Mouse (Mus musculus): ENCODE measurements around the gene Cdc42se2. TPM values are rescaled to one million over a fixed set of nuclear protein-coding genes. Genes with fewer than 3 reads are reported as not detected.

Cdc42se2 gene
- total RNA-seq, 2 experiments from 2014 or later: 13.8 to 14.3 TPM

DNA sequence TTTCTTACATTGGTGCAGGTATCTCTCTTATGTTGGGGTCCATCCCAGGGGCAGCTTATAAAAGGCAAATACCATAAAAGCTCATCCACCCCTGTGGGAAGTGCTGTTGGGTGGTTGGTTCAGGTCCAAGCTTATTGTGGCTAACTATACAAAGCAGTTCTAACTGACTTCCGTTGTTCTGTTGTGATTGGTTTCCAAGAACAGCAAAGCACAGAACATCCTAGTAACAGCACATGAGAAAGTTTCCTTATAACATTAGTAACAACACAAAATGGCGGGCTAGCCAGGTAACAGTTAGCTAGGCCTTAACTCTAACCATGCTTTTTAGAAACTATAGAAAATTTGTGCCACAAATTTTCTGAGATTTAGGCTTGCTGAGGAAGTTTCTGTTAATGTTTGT, 79.3 kb downstream of the Cdc42se2 start:
- DNase-seq: no peak

DNA sequence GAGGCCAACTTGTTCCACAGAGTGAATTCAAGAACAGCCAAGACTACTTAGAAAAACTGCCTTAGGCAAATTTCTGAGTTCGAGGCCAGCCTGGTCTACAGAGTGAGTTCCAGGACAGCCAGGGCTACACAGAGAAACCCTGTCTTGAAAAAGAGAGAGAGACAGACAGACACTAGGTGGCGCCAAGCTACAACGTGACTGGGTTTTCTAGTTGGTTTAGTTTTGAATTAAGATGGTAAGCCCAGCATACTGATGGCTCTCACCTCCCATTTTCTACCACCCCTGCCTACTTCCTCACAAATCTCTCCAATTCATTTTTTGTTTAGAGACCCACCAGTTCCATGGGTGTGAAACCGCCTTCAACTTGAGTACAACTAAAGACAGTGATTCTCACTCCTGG, 84.2 kb downstream of the Cdc42se2 start:
- peak; percentile 44 for DNase-seq

DNA sequence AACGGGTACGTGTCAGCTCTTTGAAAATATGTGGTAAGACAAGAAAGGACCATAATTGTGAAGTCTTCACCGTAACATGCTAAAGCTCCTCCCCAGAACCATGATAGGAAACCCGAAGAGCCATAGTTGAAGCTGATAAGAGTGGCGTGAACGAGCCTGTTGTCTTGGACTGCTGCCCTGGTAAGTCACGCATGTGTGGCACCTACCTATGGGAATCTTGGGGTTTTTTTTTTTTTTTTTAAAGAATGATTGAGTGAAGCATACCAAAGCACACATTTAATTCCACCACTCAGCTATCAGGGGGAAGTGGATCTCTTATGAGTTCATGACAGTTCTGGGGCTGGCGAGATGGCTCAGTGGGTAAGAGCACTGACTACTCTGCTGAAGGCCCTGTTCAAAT, 85.6 kb downstream of the Cdc42se2 start:
- no peak for DNase-seq

DNA sequence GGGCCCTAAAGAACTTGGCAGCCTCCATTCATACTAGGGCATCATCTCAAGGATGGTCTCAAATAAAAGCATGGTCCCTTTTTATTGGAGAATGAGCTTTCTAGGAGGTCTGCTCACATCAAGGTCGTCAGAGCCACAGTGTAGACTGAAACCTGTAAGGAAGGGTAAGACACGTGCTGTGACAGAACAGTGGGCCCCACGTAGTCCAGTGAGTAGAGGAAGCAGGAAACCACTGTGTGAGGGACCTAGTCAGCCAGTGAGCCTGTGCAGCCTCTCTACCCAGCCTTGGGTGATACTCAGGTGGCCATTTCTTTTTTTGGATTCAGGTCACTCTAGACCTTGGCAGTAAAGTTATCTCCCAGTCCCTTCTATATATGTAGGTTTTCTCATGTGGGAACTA, 87.5 kb downstream of the Cdc42se2 start:
- DNase-seq: no peak

DNA sequence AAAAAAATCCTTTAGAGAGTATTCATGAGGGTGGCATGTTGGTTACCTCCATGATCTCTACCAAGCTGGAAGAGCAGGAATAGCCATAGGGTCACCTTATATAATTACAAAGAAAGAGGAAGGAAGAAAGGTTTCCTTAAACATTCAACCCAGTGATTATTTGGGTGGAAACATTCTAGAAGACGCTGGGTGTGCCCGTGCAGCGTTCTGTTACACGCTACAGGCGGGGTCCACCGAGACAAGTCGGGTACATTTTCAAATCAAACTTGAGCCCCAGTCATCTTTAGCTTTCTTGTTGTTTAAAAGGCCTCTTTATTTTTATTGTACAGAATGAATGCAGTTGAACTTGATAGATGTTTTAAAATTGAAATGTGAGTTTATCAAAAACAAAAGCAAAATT, 88.8 kb downstream of the Cdc42se2 start:
- no peak for DNase-seq

DNA sequence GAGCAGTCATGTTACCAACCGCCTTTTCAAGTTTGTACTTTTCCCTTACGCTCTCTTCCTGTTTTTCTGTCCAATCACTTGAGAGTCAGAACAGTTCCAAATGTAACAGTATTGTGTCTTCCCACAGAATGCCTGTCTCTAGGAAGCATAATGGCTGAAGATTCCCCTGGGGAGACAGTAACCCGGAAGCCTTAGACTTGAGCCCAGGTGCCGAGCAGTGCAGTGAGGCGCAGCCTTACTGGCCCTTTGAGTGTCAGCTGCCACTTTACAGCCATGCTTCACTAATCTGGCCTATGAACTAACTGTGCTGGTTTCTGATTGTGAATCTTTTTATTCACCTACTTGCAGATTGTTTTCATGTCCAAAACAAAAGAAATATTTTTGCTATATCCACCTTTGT, 89.9 kb downstream of the Cdc42se2 start:
- DNase-seq: no peak

- DNase-seq: no peak
Measured at GRCm38 (mm10) chr11:54695951-54696350, 91.5 kb downstream of the Cdc42se2 start.

DNA sequence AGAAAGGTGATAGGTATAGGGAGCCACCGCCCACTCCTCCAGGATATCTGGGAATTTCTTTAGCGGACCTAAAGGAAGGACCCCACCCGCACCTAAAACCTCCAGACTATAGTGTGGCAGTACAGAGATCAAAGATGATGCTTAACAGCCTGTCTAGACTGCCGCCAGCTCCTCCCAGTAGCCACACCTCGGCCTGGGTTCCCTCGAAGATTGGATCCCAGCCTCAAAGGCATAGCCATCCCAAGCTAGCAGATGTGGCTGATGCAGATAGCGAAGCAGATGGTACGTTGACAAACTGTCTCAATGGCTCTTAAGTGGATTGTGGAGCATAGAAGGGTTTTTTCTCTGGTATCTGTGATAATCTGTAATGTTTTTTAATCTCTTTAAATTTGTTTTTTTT, 93.2 kb downstream of the Cdc42se2 start:
- no peak for DNase-seq

DNA sequence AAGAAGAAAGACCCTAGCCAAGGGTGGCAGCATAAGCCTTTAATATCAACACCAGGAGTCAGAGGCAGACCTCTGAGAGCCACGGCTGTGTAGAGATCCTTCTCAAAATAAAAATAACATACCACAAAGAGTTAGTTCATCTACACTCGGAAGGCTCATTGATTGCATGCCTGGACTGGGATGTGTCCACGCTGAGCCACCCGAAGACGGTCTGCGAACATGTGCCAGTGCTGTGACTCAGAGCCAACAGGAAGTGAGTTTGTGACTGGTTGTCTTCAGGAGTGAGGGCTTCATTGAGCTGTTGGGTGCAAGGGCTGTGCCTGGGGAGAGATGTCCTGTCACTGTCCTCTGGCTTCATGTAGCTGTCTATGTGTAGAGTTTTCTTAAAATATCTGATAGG, 93.8 kb downstream of the Cdc42se2 start:
- no peak for DNase-seq

DNA sequence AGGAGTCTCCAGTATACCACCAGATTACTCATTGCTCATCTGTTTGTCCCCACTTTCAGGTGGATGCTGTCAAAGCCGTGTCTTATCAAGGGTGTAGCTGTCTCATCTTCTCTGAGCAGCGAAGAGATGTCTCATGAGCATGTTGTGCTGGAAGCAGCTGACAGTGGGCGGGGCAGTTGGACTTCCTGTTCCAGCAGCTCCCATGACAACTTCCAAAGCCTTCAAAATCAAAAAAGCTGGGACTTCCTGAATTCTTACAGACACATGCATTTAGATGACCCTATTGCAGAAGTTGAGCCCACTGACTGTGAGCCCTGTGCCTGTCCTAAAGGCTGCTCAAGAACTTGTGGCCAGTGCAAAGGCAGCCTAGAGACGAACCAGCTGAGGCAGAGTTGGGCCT, 96.3 kb downstream of the Cdc42se2 start:
- DNase-seq: peak; percentile 37

DNA sequence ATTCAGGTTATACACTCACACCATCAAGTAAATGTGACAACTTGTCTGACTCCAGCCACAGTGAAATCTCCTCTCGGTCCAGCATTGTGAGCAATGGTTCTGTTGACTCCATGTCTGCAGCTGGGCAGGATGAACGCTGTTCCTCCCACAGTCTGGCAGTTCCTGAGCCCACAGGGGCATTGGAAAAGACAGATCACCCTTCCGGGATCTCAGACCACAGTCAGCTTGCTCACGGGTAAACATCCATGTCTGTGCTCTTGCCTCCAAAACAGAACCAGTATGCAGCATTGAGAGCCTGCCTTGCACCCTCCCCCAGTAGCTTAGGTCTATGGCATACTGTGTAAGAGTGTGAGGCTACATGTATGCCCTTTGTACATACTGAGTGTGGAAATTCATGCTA, 97.3 kb downstream of the Cdc42se2 start:
- no peak for DNase-seq

DNA sequence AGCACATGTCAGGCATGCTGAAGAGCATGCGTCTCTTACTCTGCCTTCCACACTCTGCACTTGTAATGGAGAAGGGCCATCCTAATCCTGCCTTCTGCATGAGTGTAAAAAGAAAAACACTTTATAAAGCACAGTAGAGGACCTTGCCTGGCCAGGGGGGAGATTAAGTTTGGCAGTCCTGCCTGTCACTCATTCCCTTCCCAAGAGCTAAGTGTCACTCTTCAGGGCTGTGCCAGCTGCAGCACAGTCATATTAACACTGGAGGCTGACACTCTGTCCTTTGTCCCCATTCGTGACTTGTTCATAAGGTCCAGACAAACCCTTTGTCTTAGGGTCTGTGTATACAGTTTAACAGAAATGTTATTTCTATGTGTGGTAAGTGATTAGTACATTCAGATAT, 102.6 kb downstream of the Cdc42se2 start:
- no peak for DNase-seq

- DNase-seq: no peak
Measured at GRCm38 (mm10) chr11:54679141-54679540, 108.3 kb downstream of the Cdc42se2 start.

DNA sequence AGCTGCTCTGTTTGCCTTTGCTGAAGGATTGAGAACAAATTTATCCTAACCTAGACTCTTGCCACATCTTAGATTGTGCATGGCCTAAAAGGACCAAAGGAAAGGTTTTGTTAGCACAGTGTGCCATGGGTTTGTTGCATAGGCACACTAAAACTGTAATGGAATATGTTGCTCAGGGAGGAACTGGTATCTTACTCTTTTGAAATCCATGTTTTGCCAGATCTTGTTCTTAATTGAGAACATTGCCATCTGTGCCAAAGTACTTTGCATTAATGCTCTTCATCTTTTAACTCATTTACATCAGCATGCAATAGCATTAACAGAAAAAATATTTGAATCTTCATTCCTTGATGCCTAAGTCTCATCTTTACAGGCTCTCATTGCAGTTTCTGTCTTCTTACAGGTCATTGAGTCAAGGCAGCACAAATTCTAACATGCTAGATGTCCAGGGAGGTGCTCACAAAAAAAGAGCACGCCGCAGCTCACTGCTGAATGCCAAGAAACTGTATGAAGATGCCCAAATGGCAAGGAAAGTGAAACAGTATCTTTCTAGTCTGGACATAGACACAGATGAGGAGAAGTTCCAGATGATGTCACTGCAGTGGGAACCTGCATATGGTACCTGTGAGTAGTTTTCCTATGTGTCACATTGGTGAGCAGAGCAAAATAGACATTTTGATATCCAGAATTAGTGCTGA, 111.5 kb downstream of the Cdc42se2 start:
- no peak for DNase-seq

DNA sequence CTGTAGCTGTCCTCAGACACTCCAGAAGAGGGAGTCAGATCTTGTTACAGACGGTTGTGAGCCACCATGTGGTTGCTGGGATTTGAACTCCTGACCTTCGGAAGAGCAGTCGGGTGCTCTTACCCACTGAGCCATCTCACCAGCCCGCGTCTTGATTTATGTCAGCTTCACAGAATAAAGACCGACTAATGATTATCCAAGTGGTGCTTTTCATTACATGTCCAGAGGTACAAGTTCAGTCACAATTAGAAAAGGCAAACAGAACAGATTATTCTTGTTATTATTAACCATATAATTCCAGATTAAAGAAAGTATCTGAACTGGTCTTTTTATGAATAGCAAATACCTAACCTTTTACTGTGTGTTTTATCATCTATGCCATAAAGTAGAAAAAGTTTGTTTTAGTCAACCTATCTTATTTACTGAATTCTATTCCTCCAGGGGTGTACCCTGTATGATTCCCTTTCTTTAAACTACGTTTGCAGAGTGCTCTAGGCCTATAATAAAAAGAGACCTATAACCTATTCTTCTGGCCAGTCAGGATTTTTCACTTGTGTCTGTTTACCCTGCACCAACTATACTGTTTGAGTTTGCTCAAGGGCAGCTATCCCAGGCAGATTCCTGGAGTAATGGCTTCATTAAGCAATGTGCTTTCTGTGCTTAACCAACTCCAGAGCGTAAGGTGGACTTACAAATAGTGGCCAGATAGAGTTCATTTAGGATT, 113.7 kb downstream of the Cdc42se2 start:
- DNase-seq: no peak

Other genes with a start within 250 kb of the Cdc42se2 start
- 10 to 100 TPM; 14.4 to 15.3 TPM for gene Lyrm7, start 73.2 kb upstream of the Cdc42se2 start, total RNA-seq (2021)
- 100 to 1,000 TPM; 181 to 192 TPM for gene Hint1, start 78.7 kb upstream of the Cdc42se2 start, total RNA-seq (2021)
- 10 to 100 TPM; 26.5 to 56.8 TPM for gene Gpx3, start 114.8 kb upstream of the Cdc42se2 start, total RNA-seq (2021)
- 10 to 100 TPM; 27.6 to 31.9 TPM for gene Tnip1, start 175.2 kb upstream of the Cdc42se2 start, total RNA-seq (2021)
- gene Anxa6, start 245.8 kb upstream of the Cdc42se2 start, total RNA-seq (2021): 100 to 1,000 TPM; 180 to 209 TPM

All from gastrocnemius, postnatal 25 days (tissue).